Mouse (Mus musculus): ENCODE data around the gene AB124611. TPM values are rescaled to one million over a fixed set of nuclear protein-coding genes. Genes with fewer than 3 reads are reported as not detected.

AB124611 gene
- polyA plus RNA-seq, 1 experiment from 2014 or later = 0.74 TPM

DNA sequence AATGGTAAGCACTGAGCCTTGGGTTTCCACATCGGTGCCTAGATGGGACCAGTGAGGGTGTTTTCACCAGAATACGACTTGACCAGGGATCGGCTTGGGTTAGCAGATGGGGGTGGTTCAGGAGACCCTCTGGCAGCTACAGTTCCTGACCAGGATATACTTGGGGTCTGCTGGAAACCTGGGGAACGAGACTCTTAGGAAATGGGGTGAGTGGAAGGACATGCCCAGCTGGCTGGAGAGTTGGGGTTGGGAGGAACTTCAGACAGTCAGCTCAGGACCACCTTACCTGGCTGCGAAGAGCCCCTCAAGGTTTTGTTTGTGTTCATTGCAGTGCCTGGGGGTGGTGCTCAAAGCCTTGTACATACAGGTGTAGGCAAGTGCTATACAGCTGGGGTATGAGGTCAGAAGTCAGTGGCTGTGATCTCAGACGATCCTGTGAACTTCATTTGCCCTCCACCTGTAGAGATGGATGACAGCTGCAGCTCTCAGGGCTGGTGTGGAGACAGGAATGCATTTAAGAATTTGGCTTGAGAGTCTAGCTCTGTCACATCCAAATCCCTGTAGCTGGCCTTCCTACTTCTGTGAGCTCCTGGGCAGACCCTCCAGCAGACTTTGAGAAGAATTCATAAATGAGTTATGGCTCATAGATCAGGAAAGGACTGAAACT lies 27.8 kb downstream of the AB124611 start:
- H3K9me3 ChIP-seq (replicated peaks; ENCODE audit: control insufficient read depth, low read length) = no peaks in the 10 kb centered on the region
- H3K4me2 ChIP-seq (ENCODE audit: low read length) = no peak overlapping the region
- DNase-seq (ENCODE audit: low spot score) (no peak), ATAC-seq (no peak)
- H3K9ac ChIP-seq (ENCODE audit: low read length) = no peak overlapping the region
- peaks cover 39% of the 10 kb centered on the region for H3K36me3 ChIP-seq (ENCODE audit: control insufficient read depth, insufficient read depth, low read length)
- no peaks in the 10 kb centered on the region for H3K27me3 ChIP-seq (replicated peaks; ENCODE audit: control insufficient read depth, insufficient read depth, low read length)
- no peak overlapping the region for H3K4me3 ChIP-seq (ENCODE audit: low read depth, low read length)
- peaks cover 4% of the 10 kb centered on the region for H3K4me1 ChIP-seq (ENCODE audit: control insufficient read depth, insufficient read depth, low read length)
- no peak overlapping the region for H3K27ac ChIP-seq (ENCODE audit: low read depth, low read length)
- 92% methylated on average over 6 of the region's 6 CpGs for WGBS

DNA sequence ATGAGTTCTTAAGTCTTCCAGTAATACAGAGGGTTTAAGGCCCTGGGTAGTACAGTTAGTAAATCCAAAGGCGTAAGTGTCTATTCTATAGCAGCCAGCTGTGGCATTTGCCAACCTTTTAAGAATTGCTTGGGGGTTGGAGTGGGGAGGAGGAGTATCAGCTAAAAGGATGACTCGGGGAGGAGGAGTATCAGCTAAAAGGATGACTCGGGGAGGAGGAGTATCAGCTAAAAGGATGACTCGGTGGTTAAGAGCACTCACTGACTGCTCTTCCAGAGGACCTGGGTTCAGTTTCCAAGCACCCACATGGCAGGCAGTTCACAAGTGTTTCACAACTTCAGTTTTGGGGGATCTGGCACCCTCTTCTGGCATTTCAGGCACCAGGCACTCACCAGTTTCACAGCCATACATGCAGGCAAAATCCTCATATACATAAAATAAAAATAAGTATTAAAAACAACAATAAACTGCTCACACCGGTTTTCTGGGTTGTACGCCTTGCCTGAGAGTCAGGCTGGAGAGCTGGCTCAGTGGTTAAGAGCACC lies 29.3 kb downstream of the AB124611 start:
- H3K4me3 ChIP-seq (ENCODE audit: low read depth, low read length) = no peak overlapping the region
- 87% methylated on average over 6 of the region's 6 CpGs for WGBS
- no peaks in the 10 kb centered on the region for H3K4me1 ChIP-seq (ENCODE audit: control insufficient read depth, insufficient read depth, low read length)
- H3K36me3 ChIP-seq (ENCODE audit: control insufficient read depth, insufficient read depth, low read length) = peaks cover 36% of the 10 kb centered on the region
- no peaks in the 10 kb centered on the region for H3K27me3 ChIP-seq (replicated peaks; ENCODE audit: control insufficient read depth, insufficient read depth, low read length)
- no peak overlapping the region for H3K9ac ChIP-seq (ENCODE audit: low read length)
- H3K27ac ChIP-seq (ENCODE audit: low read depth, low read length) = no peak overlapping the region
- ATAC-seq (no peak), DNase-seq (ENCODE audit: low spot score) (no peak)
- no peak overlapping the region for H3K4me2 ChIP-seq (ENCODE audit: low read length)
- H3K9me3 ChIP-seq (replicated peaks; ENCODE audit: control insufficient read depth, low read length) = no peaks in the 10 kb centered on the region

DNA sequence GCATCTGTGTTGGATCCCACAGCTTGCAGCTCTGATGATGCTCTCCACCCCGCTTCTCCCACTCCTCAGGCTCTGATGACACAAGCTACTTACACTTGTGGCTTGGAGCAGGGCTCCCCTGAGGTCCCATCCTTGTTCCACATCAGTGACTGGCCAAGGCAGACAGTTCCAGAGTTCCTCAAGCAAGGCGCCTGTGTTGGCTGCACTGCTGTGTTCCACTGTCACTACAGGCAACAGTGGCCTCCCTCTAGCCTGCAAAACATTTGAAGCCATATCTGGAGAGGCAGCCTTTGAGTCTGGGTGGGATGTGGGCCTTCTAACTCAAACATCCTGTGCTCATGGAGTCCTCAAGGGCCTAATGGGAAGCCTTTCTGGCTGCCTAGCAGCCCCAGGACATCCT lies 31.0 kb downstream of the AB124611 start:
- Histone ChIP-seq H3K36me3 (ENCODE audit: control insufficient read depth, insufficient read depth, low read length) (peaks cover 23% of the 10 kb centered on the region), H3K9me3 (replicated peaks; ENCODE audit: control insufficient read depth, low read length) (no peaks in the 10 kb centered on the region), H3K4me3 (ENCODE audit: low read depth, low read length) (no peak overlapping the region), H3K4me2 (ENCODE audit: low read length) (no peak overlapping the region), H3K27ac (ENCODE audit: low read depth, low read length) (no peak overlapping the region), H3K27me3 (replicated peaks; ENCODE audit: control insufficient read depth, insufficient read depth, low read length) (no peaks in the 10 kb centered on the region), H3K9ac (ENCODE audit: low read length) (no peak overlapping the region), H3K4me1 (ENCODE audit: control insufficient read depth, insufficient read depth, low read length) (no peaks in the 10 kb centered on the region)
- ATAC-seq (no peak), DNase-seq (ENCODE audit: low spot score) (no peak)
- WGBS = 91% methylated on average over 2 of the region's 2 CpGs

DNA sequence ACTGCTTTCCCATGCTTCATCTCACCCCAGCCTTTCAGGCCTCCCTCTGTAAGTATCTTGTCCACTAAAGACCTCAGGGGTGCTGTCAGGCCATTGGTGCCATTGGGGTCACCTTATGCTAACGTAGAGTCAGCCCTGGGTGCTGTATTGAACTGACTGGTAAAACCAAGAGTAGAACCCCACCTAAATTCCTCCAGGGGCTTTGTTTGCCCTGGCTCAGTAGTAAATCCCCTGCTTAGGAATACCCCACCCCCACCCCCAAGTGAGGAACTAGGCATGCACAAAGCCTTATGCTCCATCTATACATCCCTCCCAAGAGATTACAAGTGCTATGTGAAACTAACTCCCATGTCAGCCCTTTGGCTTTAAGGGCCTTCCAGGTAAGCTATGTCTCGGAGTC lies 31.6 kb downstream of the AB124611 start:
- peaks cover 19% of the 10 kb centered on the region for H3K36me3 ChIP-seq (ENCODE audit: control insufficient read depth, insufficient read depth, low read length)
- ATAC-seq = no peak

DNA sequence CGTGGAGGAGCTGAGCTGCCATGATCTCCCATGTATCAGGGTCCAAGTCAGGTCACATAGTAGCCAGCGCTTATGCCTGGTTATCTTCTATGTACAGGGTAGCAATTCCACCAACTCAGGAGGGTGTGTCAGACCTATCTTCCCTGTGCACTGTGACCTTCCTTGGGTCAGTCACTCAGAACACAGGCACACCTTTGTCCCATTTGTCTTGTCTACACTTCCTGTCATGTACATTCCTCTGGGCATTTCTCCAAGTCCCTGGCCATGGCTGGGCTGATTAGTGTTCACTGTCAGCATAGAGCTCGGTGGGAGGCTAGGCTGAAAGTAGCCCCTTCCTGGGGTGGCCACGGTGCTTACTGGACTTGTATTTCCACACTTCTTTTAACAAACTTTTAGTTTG lies 32.4 kb downstream of the AB124611 start:
- Histone ChIP-seq H3K9me3 (replicated peaks; ENCODE audit: control insufficient read depth, low read length) (no peaks in the 10 kb centered on the region), H3K36me3 (ENCODE audit: control insufficient read depth, insufficient read depth, low read length) (peaks cover 18% of the 10 kb centered on the region), H3K4me2 (ENCODE audit: low read length) (no peak overlapping the region), H3K27ac (ENCODE audit: low read depth, low read length) (no peak overlapping the region), H3K27me3 (replicated peaks; ENCODE audit: control insufficient read depth, insufficient read depth, low read length) (no peaks in the 10 kb centered on the region), H3K9ac (ENCODE audit: low read length) (no peak overlapping the region), H3K4me1 (ENCODE audit: control insufficient read depth, insufficient read depth, low read length) (no peaks in the 10 kb centered on the region), H3K4me3 (ENCODE audit: low read depth, low read length) (no peak overlapping the region)
- no peak for DNase-seq (ENCODE audit: low spot score)
- no peak for ATAC-seq
- WGBS = 83% methylated on average over 4 of the region's 4 CpGs

More for the DNA sequence above, 31.6 kb downstream of the AB124611 start:
- Histone ChIP-seq H3K4me2 (ENCODE audit: low read length) (no peak overlapping the region), H3K4me1 (ENCODE audit: control insufficient read depth, insufficient read depth, low read length) (no peaks in the 10 kb centered on the region), H3K27me3 (replicated peaks; ENCODE audit: control insufficient read depth, insufficient read depth, low read length) (no peaks in the 10 kb centered on the region), H3K9me3 (replicated peaks; ENCODE audit: control insufficient read depth, low read length) (no peaks in the 10 kb centered on the region), H3K9ac (ENCODE audit: low read length) (no peak overlapping the region), H3K4me3 (ENCODE audit: low read depth, low read length) (no peak overlapping the region), H3K27ac (ENCODE audit: low read depth, low read length) (no peak overlapping the region)
- no peak for DNase-seq (ENCODE audit: low spot score)
- 87% methylated on average over 2 of the region's 2 CpGs for WGBS

DNA sequence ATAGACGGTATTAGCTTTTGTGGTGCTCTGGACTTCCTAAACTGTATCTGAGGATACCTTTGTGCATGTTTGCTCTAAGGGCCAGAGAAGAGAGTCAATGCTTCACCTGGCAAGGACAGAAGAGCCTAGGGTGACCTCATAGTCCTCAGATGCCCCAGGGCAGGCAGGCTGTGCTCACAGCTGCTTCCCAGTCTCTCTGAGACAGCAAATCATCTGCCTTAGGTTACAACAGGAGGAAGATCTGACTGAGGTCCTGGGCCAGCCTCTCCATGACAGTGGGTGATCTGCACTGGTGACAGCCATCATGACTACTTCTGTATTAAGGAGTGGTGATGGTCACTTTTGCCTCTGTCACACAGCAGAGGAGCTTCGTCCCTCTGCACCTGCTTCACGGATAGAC lies 33.2 kb downstream of the AB124611 start:
- Histone ChIP-seq H3K4me2 (ENCODE audit: low read length) (no peak overlapping the region), H3K9me3 (replicated peaks; ENCODE audit: control insufficient read depth, low read length) (no peaks in the 10 kb centered on the region), H3K4me1 (ENCODE audit: control insufficient read depth, insufficient read depth, low read length) (no peaks in the 10 kb centered on the region), H3K4me3 (ENCODE audit: low read depth, low read length) (no peak overlapping the region), H3K27me3 (replicated peaks; ENCODE audit: control insufficient read depth, insufficient read depth, low read length) (no peaks in the 10 kb centered on the region), H3K36me3 (ENCODE audit: control insufficient read depth, insufficient read depth, low read length) (peaks cover 14% of the 10 kb centered on the region), H3K9ac (ENCODE audit: low read length) (no peak overlapping the region), H3K27ac (ENCODE audit: low read depth, low read length) (no peak overlapping the region)
- WGBS = 90% methylated on average over 3 of the region's 3 CpGs
- ATAC-seq (no peak), DNase-seq (ENCODE audit: low spot score) (no peak)

DNA sequence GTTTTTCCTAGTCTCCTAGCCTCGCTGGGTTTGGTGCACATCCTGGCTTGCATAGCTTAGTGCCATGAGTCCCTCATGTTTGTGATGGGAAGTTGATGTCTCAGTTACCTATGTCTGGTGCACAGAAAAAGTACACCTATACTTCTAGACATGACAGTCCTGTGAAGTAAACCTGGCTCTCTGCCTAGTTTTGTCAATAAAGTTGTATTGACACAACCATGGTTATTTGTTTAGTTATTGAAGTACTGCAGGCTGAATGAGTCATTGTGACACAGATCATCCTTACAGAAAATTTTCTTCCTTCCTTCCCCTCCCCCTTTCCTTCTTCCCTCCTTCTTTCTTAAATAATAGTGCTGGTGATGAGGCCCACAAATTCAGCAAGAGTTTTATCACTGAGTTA lies 38.4 kb downstream of the AB124611 start:
- 81% methylated on average over 1 of the region's 1 CpGs for WGBS
- no peaks in the 10 kb centered on the region for H3K27me3 ChIP-seq (replicated peaks; ENCODE audit: control insufficient read depth, insufficient read depth, low read length)
- no peak for DNase-seq (ENCODE audit: low spot score)
- H3K36me3 ChIP-seq (ENCODE audit: control insufficient read depth, insufficient read depth, low read length) = peaks cover 10% of the 10 kb centered on the region
- ATAC-seq = no peak
- no peak overlapping the region for H3K4me2 ChIP-seq (ENCODE audit: low read length)
- no peaks in the 10 kb centered on the region for H3K9me3 ChIP-seq (replicated peaks; ENCODE audit: control insufficient read depth, low read length)
- no peak overlapping the region for H3K27ac ChIP-seq (ENCODE audit: low read depth, low read length)
- no peaks in the 10 kb centered on the region for H3K4me1 ChIP-seq (ENCODE audit: control insufficient read depth, insufficient read depth, low read length)
- H3K9ac ChIP-seq (ENCODE audit: low read length) = no peak overlapping the region
- H3K4me3 ChIP-seq (ENCODE audit: low read depth, low read length) = no peak overlapping the region

DNA sequence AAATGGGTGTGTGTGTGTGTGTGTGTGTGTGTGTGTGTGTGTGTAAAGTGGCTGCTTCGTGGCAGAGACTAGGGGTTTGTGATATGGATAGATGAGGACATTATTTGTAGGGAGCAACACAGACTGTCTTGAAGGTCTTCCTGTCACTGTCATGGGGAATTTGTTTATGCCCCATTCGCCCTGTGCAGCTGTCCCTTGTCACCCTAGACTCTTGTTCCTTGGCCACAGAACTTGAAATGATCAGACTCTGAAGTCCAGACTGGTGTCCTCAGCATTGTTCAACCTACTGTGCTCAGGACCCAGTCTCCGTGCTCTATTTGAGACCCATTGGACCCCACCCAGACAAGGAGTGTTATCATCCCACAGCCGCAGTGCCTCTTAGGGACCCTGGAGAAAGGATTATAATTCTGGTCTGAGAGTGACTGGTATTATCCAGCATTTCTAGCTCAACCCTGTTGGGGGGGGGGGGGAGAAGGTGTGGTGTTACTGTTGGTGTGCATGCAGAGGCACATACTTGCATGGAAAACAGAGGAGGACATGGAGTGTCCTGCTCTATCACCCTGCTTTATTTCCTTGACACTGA lies 39.1 kb downstream of the AB124611 start:
- 91% methylated on average over 4 of the region's 4 CpGs for WGBS
- H3K36me3 ChIP-seq (ENCODE audit: control insufficient read depth, insufficient read depth, low read length) = peaks cover 17% of the 10 kb centered on the region
- no peaks in the 10 kb centered on the region for H3K27me3 ChIP-seq (replicated peaks; ENCODE audit: control insufficient read depth, insufficient read depth, low read length)
- H3K4me3 ChIP-seq (ENCODE audit: low read depth, low read length) = no peak overlapping the region
- H3K4me2 ChIP-seq (ENCODE audit: low read length) = no peak overlapping the region
- ATAC-seq (no peak), DNase-seq (ENCODE audit: low spot score) (no peak)
- H3K4me1 ChIP-seq (ENCODE audit: control insufficient read depth, insufficient read depth, low read length) = no peaks in the 10 kb centered on the region
- no peaks in the 10 kb centered on the region for H3K9me3 ChIP-seq (replicated peaks; ENCODE audit: control insufficient read depth, low read length)
- H3K27ac ChIP-seq (ENCODE audit: low read depth, low read length) = no peak overlapping the region
- H3K9ac ChIP-seq (ENCODE audit: low read length) = no peak overlapping the region

DNA sequence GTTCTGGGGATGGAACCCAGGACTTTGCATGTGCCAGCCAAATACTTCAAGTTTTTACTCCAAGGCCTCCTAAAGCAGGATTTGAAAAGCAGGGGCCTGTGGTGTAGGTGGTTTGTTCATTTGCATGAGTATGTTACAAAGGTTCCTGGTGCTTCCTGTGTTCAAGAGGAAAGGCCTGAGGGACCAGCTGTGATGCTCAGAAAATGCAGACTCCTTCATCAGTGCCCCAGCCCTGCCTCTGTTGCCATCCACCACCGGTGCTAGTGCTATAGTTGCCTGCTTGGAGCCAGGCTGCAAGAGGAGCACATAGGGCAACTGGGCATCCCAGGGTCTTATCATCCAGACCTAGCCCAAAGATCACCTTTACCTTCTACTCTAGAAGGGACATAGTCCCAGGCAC lies 40.6 kb downstream of the AB124611 start:
- WGBS = 82% methylated on average over 1 of the region's 1 CpGs
- Histone ChIP-seq H3K4me2 (ENCODE audit: low read length) (no peak overlapping the region), H3K9ac (ENCODE audit: low read length) (no peak overlapping the region), H3K4me3 (ENCODE audit: low read depth, low read length) (no peak overlapping the region), H3K4me1 (ENCODE audit: control insufficient read depth, insufficient read depth, low read length) (no peaks in the 10 kb centered on the region), H3K27ac (ENCODE audit: low read depth, low read length) (no peak overlapping the region), H3K36me3 (ENCODE audit: control insufficient read depth, insufficient read depth, low read length) (peaks cover 29% of the 10 kb centered on the region), H3K27me3 (replicated peaks; ENCODE audit: control insufficient read depth, insufficient read depth, low read length) (no peaks in the 10 kb centered on the region), H3K9me3 (replicated peaks; ENCODE audit: control insufficient read depth, low read length) (no peaks in the 10 kb centered on the region)
- no peak for ATAC-seq
- DNase-seq (ENCODE audit: low spot score) = no peak
